Mouse (Mus musculus) adrenal gland, adult (tissue): ENCODE measurements around the gene Luc7l3.

Experiments used
- DNase-seq, 2 experiments: peaks; one replicate each; pipeline ENCODE4 v3.0.0; 2022 to 2023; ENCODE audit warnings: low spot score in 1 of 2; ENCODE audit not compliant: inconsistent age in 2 of 2

Gene Luc7l3

GRCm38 (mm10) chr11:94321931-94322400 lies at the start of gene Luc7l3:
Gene Luc7l3 (minus strand): TSS chr11:94321988.
- DNase-seq = peak; percentile 95 to 98

- peak in 1 of 2 experiments; percentile 53 for DNase-seq
Measured at GRCm38 (mm10) chr11:94370809-94371208, 49.0 kb upstream of the Luc7l3 start.

- DNase-seq = no peak
Measured at GRCm38 (mm10) chr11:94369981-94370380, 48.2 kb upstream of the Luc7l3 start.

GRCm38 (mm10) chr11:94365340-94365739 lies 43.6 kb upstream of the Luc7l3 start:
- DNase-seq = no peak

- DNase-seq = no peak
Measured at GRCm38 (mm10) chr11:94363690-94364089, 41.9 kb upstream of the Luc7l3 start.

- DNase-seq = no peak
Measured at GRCm38 (mm10) chr11:94362101-94362500, 40.3 kb upstream of the Luc7l3 start.

GRCm38 (mm10) chr11:94361166-94361870 lies 39.5 kb upstream of the Luc7l3 start:
- DNase-seq = no peak

GRCm38 (mm10) chr11:94359168-94359567 lies 37.4 kb upstream of the Luc7l3 start:
- no peak for DNase-seq

- DNase-seq = no peak
Measured at GRCm38 (mm10) chr11:94355521-94356217, 33.9 kb upstream of the Luc7l3 start.

GRCm38 (mm10) chr11:94351094-94351493 lies 29.3 kb upstream of the Luc7l3 start:
- no peak for DNase-seq

GRCm38 (mm10) chr11:94350337-94350736 lies 28.5 kb upstream of the Luc7l3 start:
- no peak for DNase-seq

GRCm38 (mm10) chr11:94349839-94350238 lies 28.1 kb upstream of the Luc7l3 start:
- DNase-seq = no peak

- peak in 1 of 2 experiments; percentile 54 for DNase-seq
Measured at GRCm38 (mm10) chr11:94347063-94347575, 25.3 kb upstream of the Luc7l3 start.

- DNase-seq = peak; percentile 86 to 93
Measured at GRCm38 (mm10) chr11:94346611-94347010, 24.8 kb upstream of the Luc7l3 start.

GRCm38 (mm10) chr11:94345926-94346325 lies 24.1 kb upstream of the Luc7l3 start:
- DNase-seq = peak in 1 of 2 experiments; percentile 54

GRCm38 (mm10) chr11:94344470-94344869 lies 22.7 kb upstream of the Luc7l3 start:
- DNase-seq = peak in 1 of 2 experiments; percentile 44

- no peak for DNase-seq
Measured at GRCm38 (mm10) chr11:94343955-94344358, 22.2 kb upstream of the Luc7l3 start.

- peak in 1 of 2 experiments; percentile 48 for DNase-seq
Measured at GRCm38 (mm10) chr11:94342114-94342905, 20.5 kb upstream of the Luc7l3 start.

- no peak for DNase-seq
Measured at GRCm38 (mm10) chr11:94340948-94341933, 19.5 kb upstream of the Luc7l3 start.
